ENCODE assay signal across 17 mouse cellular contexts in the genomic region with DNA sequence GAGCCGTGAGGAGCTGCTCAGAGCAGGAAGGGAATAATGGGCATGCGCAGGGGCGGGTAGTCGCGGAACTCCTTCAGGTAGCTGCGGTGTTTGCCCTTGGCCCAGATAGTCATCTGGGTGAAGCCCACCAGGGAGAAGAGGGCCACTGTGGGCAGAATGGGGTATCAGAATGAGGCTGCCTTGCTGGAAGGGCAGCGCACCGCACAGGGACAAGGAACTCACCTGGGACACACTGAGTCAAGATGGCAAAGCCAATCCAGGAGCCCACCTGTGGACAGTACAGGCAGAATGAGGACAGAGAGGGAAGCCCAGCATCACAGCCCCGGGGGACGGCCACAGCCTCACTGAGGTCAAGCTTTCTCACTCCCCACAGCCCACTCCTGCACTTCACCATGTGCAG. TPM values are rescaled to one million over a fixed set of nuclear protein-coding genes. Genes with fewer than 3 reads are reported as not detected.
DNase-seq lines count a peak whose midpoint lies in the region; TF ChIP-seq lines count a peak whose summit lies in the region.
"Had no signal": no experiment of that assay in that cellular context is flagged by ENCODE, and none has a peak within 500 bp of the region (broad histone marks: within the 10 kb centered on the region; RNA-seq: fewer than 3 reads in every experiment).

No protein-coding gene starts in this region.

- no peak overlapping the region for H3ac ChIP-seq in myocyte (ENCODE audit: control insufficient read depth, insufficient read length)

- H3K27me3 ChIP-seq in heart, embryonic 10.5 days (ENCODE audit: insufficient read depth, poor library complexity, severe bottlenecking): no peaks in the 10 kb centered on the region
- H3K27me3 ChIP-seq in myocyte (ENCODE audit: control insufficient read depth, insufficient read depth, insufficient read length): no peaks in the 10 kb centered on the region

- peak; percentile 6 to 18 for DNase-seq in adrenal gland, adult 18-20 months (ENCODE audit: low spot score in 2 of 2)
- DNase-seq in adrenal gland, postnatal 10 days: no peak
- DNase-seq in heart, embryonic 10.5 days (ENCODE audit: low spot score): peak; percentile 73
- DNase-seq in heart, postnatal 4 days: no peak
- DNase-seq in spleen, postnatal 4 days (ENCODE audit: low spot score in 2 of 2): peak; percentile 11 to 65
- no peak for DNase-seq in spleen, postnatal 14 days (ENCODE audit: low spot score in 2 of 2)
- no peak for DNase-seq in spleen, adult 12 weeks (ENCODE audit: low spot score)
- DNase-seq: kidney, adult 2 months; lung, embryonic 14.5 days; thymus, adult 2 months had no signal

- H3K4me3 ChIP-seq in heart, embryonic 10.5 days: no peak overlapping the region
- H3K4me3 ChIP-seq in myocyte: no peak overlapping the region
- H3K4me3 ChIP-seq: hindbrain, embryonic 10.5 days had no signal

- peaks cover 59% of the 10 kb centered on the region for H3K36me3 ChIP-seq in heart, embryonic 10.5 days
- peaks cover 3% of the 10 kb centered on the region for H3K36me3 ChIP-seq in myocyte (ENCODE audit: control insufficient read depth, insufficient read depth)

- peaks cover 65% of the 10 kb centered on the region for H3K4me1 ChIP-seq in heart, embryonic 10.5 days

- no peak overlapping the region for H3K4me2 ChIP-seq in myocyte (ENCODE audit: low read depth)
- H3K4me2 ChIP-seq: heart, embryonic 11.5 days; lung, embryonic 14.5 days had no signal

- peak; percentile 17 for TF ChIP-seq POLR2A in myocyte (IDR thresholded peaks at IDR 0.05; ENCODE audit: insufficient read length, low read depth)

- no peaks in the 10 kb centered on the region for H3K9me3 ChIP-seq in heart, embryonic 10.5 days
- H3K9me3 ChIP-seq: hindbrain, embryonic 10.5 days had no signal

- H3K79me2 ChIP-seq in myocyte (ENCODE audit: control insufficient read depth, insufficient read depth): peaks cover 26% of the 10 kb centered on the region

- no peak overlapping the region for H3K27ac ChIP-seq in heart, embryonic 10.5 days
- H3K27ac ChIP-seq: hindbrain, embryonic 10.5 days had no signal

- whole genome bisulfite sequencing in heart, embryonic 10.5 days: 93% methylated on average over 10 of the region's 10 CpGs

TF ChIP-seq in myocyte, 11 proteins besides CTCF, POLR2A, EP300 and RAD21:
- TF ChIP-seq MYOG (IDR thresholded peaks at IDR 0.05; ENCODE audit: control insufficient read depth in 1 of 3, insufficient read depth in 1 of 3, insufficient read length in 2 of 3, low read depth in 2 of 3): no peak
- TF ChIP-seq TCF3 (IDR thresholded peaks at IDR 0.05; ENCODE audit: insufficient read length, low read depth): no peak
- no peak for TF ChIP-seq USF1 (IDR thresholded peaks at IDR 0.05; ENCODE audit: low read depth)
- TF ChIP-seq E2F4 (IDR thresholded peaks at IDR 0.05; ENCODE audit: insufficient read depth): no peak
- TF ChIP-seq TCF12 (IDR thresholded peaks at IDR 0.05; ENCODE audit: insufficient read depth, poor library complexity, severe bottlenecking): no peak
- no peak for TF ChIP-seq MAX (IDR thresholded peaks at IDR 0.05; ENCODE audit: low read depth)
- no peak for TF ChIP-seq CEBPB (IDR thresholded peaks at IDR 0.05; ENCODE audit: insufficient read depth, poor library complexity, severe bottlenecking)
- no peak for TF ChIP-seq SRF (IDR thresholded peaks at IDR 0.05; ENCODE audit: control insufficient read depth, insufficient read length, low read depth)
- TF ChIP-seq REST (IDR thresholded peaks at IDR 0.05; ENCODE audit: insufficient read depth, insufficient read length): no peak
- TF ChIP-seq MYOD1 (IDR thresholded peaks at IDR 0.05; ENCODE audit: control insufficient read depth in 1 of 3, insufficient read length in 2 of 3, low read depth in 2 of 3): no peak
TF ChIP-seq in myocyte: peak in this region for 0.

RNA-seq across cellular contexts. Expression of gene Ndufb7, which starts 5.3 kb away (rescaled TPM):
- 100 to 1,000 TPM; 220 to 282 TPM for total RNA-seq in adrenal gland, adult 18-20 months (2021)
- 100 to 1,000 TPM; 340 to 396 TPM for total RNA-seq in adrenal gland, postnatal 10 days (2021)
- 479 and 560 TPM in 2 replicates for polyA plus RNA-seq in heart, embryonic 10.5 days (2016; fragmentation: Nextera tagmentation; extraction: Ambion mirVana)
- total RNA-seq in heart, postnatal 4 days (2021): 100 to 1,000 TPM; 517 to 525 TPM
- polyA plus RNA-seq in myocyte (2012; fragmentation: generic; extraction: Trizol): 421 TPM

RNA-seq across cellular contexts. Expression of gene Tecr, which starts 36.0 kb away (rescaled TPM):
- total RNA-seq in adrenal gland, adult 18-20 months (2021): 100 to 1,000 TPM; 498 to 523 TPM
- 100 to 1,000 TPM; 305 to 336 TPM for total RNA-seq in adrenal gland, postnatal 10 days (2021)
- polyA plus RNA-seq in heart, embryonic 10.5 days (2016; fragmentation: Nextera tagmentation; extraction: Ambion mirVana): 568 and 608 TPM in 2 replicates
- 100 to 1,000 TPM; 162 to 169 TPM for total RNA-seq in heart, postnatal 4 days (2021)
- polyA plus RNA-seq in myocyte (2012; fragmentation: generic; extraction: Trizol): 459 TPM

RNA-seq across cellular contexts. Expression of gene Dnajb1, which starts 36.2 kb away (rescaled TPM):
- 10 to 100 TPM; 75.9 to 83.0 TPM for total RNA-seq in adrenal gland, adult 18-20 months (2021)
- total RNA-seq in adrenal gland, postnatal 10 days (2021): 10 to 100 TPM; 24.7 to 28.8 TPM
- 51.9 and 71.5 TPM in 2 replicates for polyA plus RNA-seq in heart, embryonic 10.5 days (2016; fragmentation: Nextera tagmentation; extraction: Ambion mirVana)
- 10 to 100 TPM; 21.3 to 22.8 TPM for total RNA-seq in heart, postnatal 4 days (2021)
- polyA plus RNA-seq in myocyte (2012; fragmentation: generic; extraction: Trizol): 17.7 TPM

RNA-seq across cellular contexts. Expression of gene Olfr370, which starts 36.2 kb away (rescaled TPM):
- not detected for total RNA-seq in adrenal gland, adult 18-20 months (2021)
- total RNA-seq in adrenal gland, postnatal 10 days (2021): not detected
- polyA plus RNA-seq in heart, embryonic 10.5 days (2016; fragmentation: Nextera tagmentation; extraction: Ambion mirVana): not detected in 2 replicates
- not detected for total RNA-seq in heart, postnatal 4 days (2021)
- not detected for polyA plus RNA-seq in myocyte (2012; fragmentation: generic; extraction: Trizol)
- total RNA-seq: gastrocnemius, adult 18-20 months; layer of hippocampus, postnatal 14 days; megakaryocyte progenitor cell, adult 5-6 weeks had no signal
- polyA plus RNA-seq: heart, embryonic 11.5 days; kidney, adult 2 months; limb, embryonic 11.5 days; lung, embryonic 14.5 days; thymus, adult 2 months had no signal

Comparison
In these comparisons a context has a peak if more than half of its experiments do, and no peak if none do; other contexts are left out.
1. DNase-seq: peak in adrenal gland, adult 18-20 months (2 of 2), heart, embryonic 10.5 days (single experiment) and spleen, postnatal 4 days (2 of 2); none in adrenal gland, postnatal 10 days (single experiment), heart, postnatal 4 days (single experiment), spleen, postnatal 14 days (0 of 2) and spleen, adult 12 weeks (single experiment).